11 mouse cellular contexts compared by ENCODE assay signal in genomic region chr6:76620754-76621204, GRCm38 (mm10).
A peak's percentile ranks its signal among the peaks of the same experiment; 100 is the strongest.
DNase-seq lines count a peak whose midpoint lies in the region; ATAC-seq and TF ChIP-seq lines count a peak whose summit lies in the region.
"Had no signal": no experiment of that assay in that cellular context is flagged by ENCODE, and none has a peak within 500 bp of the region (broad histone marks: within the 10 kb centered on the region; RNA-seq: fewer than 3 reads in every experiment).

No protein-coding gene starts in this region.

- DNase-seq in gastrocnemius, postnatal 10 days: peak; percentile 21
- DNase-seq in gastrocnemius, adult 8-10 months (ENCODE audit: low spot score in 2 of 2): no peak
- DNase-seq in neural tube, embryonic 11.5 days (ENCODE audit: low spot score): peak; percentile 14
- DNase-seq in neural tube, embryonic 10.5 days (ENCODE audit: extremely low spot score, low spot score): no peak
- peak; percentile 49 for DNase-seq in hindbrain, postnatal 0 days (ENCODE audit: low spot score)
- peak; percentile 1 for DNase-seq in skeletal muscle tissue, adult 2 months (ENCODE audit: low read depth, low spot score)
- no peak for DNase-seq in right cerebral cortex, postnatal 4 days
- DNase-seq: cerebellum, adult 11-12 months had no signal

- H3K27ac ChIP-seq in neural tube, embryonic 11.5 days (ENCODE audit: low read depth, low read length): no peak overlapping the region
- no peak overlapping the region for H3K27ac ChIP-seq in hindbrain, postnatal 0 days
- H3K27ac ChIP-seq: heart, embryonic 15.5 days; limb, embryonic 15.5 days had no signal

- no peaks in the 10 kb centered on the region for H3K4me1 ChIP-seq in neural tube, embryonic 11.5 days (ENCODE audit: control insufficient read depth, insufficient read depth, low read length)
- H3K4me1 ChIP-seq in hindbrain, postnatal 0 days (ENCODE audit: insufficient read depth, low read length): no peaks in the 10 kb centered on the region
- H3K4me1 ChIP-seq: heart, embryonic 15.5 days; limb, embryonic 15.5 days had no signal

- no peak overlapping the region for H3K9ac ChIP-seq in neural tube, embryonic 11.5 days (ENCODE audit: low read length)
- no peak overlapping the region for H3K9ac ChIP-seq in hindbrain, postnatal 0 days (replicated peaks; ENCODE audit: low read length)
- H3K9ac ChIP-seq: heart, embryonic 15.5 days; limb, embryonic 15.5 days had no signal

- no peaks in the 10 kb centered on the region for H3K9me3 ChIP-seq in neural tube, embryonic 11.5 days (ENCODE audit: control insufficient read depth, low read length)
- no peaks in the 10 kb centered on the region for H3K9me3 ChIP-seq in hindbrain, postnatal 0 days (ENCODE audit: low read length)
- H3K9me3 ChIP-seq: heart, embryonic 15.5 days; limb, embryonic 15.5 days had no signal

- H3K36me3 ChIP-seq in neural tube, embryonic 11.5 days (ENCODE audit: control insufficient read depth, insufficient read depth, low read length): no peaks in the 10 kb centered on the region
- no peaks in the 10 kb centered on the region for H3K36me3 ChIP-seq in hindbrain, postnatal 0 days (ENCODE audit: insufficient read depth, low read length)
- H3K36me3 ChIP-seq: heart, embryonic 15.5 days; limb, embryonic 15.5 days had no signal

- WGBS in neural tube, embryonic 11.5 days: 46% methylated on average over 6 of the region's 6 CpGs
- 18% methylated on average over 6 of the region's 6 CpGs for WGBS in hindbrain, postnatal 0 days

- no peak overlapping the region for H3K4me3 ChIP-seq in neural tube, embryonic 11.5 days (ENCODE audit: low read depth, low read length)
- H3K4me3 ChIP-seq in hindbrain, postnatal 0 days (ENCODE audit: low read length): no peak overlapping the region
- H3K4me3 ChIP-seq: heart, embryonic 15.5 days; limb, embryonic 15.5 days had no signal

- TF ChIP-seq CTCF in hindbrain, postnatal 0 days (IDR thresholded peaks at IDR 0.05; ENCODE audit: low read depth): no peak

- ATAC-seq in neural tube, embryonic 11.5 days (ENCODE audit: insufficient read depth, low FRiP score, low TSS enrichment): peak; percentile 71; the same call in 1 of the 2 replicates
- peak; percentile 47; the same call in 1 of the 2 replicates for ATAC-seq in hindbrain, postnatal 0 days
- no peak for ATAC-seq in monocyte, adult 5-6 weeks (replicated peaks; ENCODE audit: insufficient number of reproducible peaks, low FRiP score, low TSS enrichment, poor library complexity, severe bottlenecking)

- H3K4me2 ChIP-seq in neural tube, embryonic 11.5 days (ENCODE audit: low read depth): no peak overlapping the region
- no peak overlapping the region for H3K4me2 ChIP-seq in hindbrain, postnatal 0 days (ENCODE audit: low read depth, low read length)
- H3K4me2 ChIP-seq: heart, embryonic 15.5 days; limb, embryonic 15.5 days had no signal

- no peaks in the 10 kb centered on the region for H3K27me3 ChIP-seq in neural tube, embryonic 11.5 days (ENCODE audit: control insufficient read depth, insufficient read depth, low read length)
- H3K27me3 ChIP-seq in hindbrain, postnatal 0 days (ENCODE audit: insufficient read depth, low read length): no peaks in the 10 kb centered on the region
- H3K27me3 ChIP-seq: heart, embryonic 15.5 days; limb, embryonic 15.5 days had no signal

Comparison
In these comparisons a context has a peak if more than half of its experiments do, and no peak if none do; other contexts are left out.
1. DNase-seq: peak in gastrocnemius, postnatal 10 days (single experiment), neural tube, embryonic 11.5 days (single experiment), hindbrain, postnatal 0 days (single experiment) and skeletal muscle tissue, adult 2 months (single experiment); none in gastrocnemius, adult 8-10 months (0 of 2), neural tube, embryonic 10.5 days (single experiment) and right cerebral cortex, postnatal 4 days (single experiment).